Mouse (Mus musculus) heart, adult 8-10 months (tissue): ENCODE measurements around the gene Olfr111. TPM values are rescaled to one million over a fixed set of nuclear protein-coding genes. Genes with fewer than 3 reads are reported as not detected.
"Not testable (repeated sequence)": the region's sequence is repeated elsewhere in the genome, so short reads cannot be mapped to it uniquely, and the experiment has no call there.

Source experiments
- DNase-seq: peaks from one replicate; pipeline ENCODE4 v3.0.0; 2022; ENCODE audit warnings: low spot score
- total RNA-seq, 4 experiments: library from RNA; stranded (reverse); gene quantifications; 2 replicates each; pipeline ENCODE4 v1.2.4; 2022

Gene Olfr111
- not detected for total RNA-seq

GRCm38 (mm10) chr17:37507730-37508129, at the start of gene Olfr111:
Olfr111 (plus strand) TSS chr17:37508030.
- DNase-seq = no peak

GRCm38 (mm10) chr17:37458616-37459015, 49.2 kb upstream of the Olfr111 start, which contains the start of gene Olfr109:
Olfr109 (plus strand) TSS chr17:37458916.
- DNase-seq = no peak

GRCm38 (mm10) chr17:37483452-37483851, 24.4 kb upstream of the Olfr111 start, which contains the start of gene H2-M2:
H2-M2 (minus strand) TSS chr17:37483552.
- no peak for DNase-seq

GRCm38 (mm10) chr17:37491930-37492518, 15.8 kb upstream of the Olfr111 start, which contains the start of gene Olfr110:
Olfr110 (plus strand) TSS chr17:37492468.
- DNase-seq = peak; percentile 14

GRCm38 (mm10) chr17:37524612-37525011, 16.8 kb downstream of the Olfr111 start:
- not testable (repeated sequence) for DNase-seq

- DNase-seq = not testable (repeated sequence)
These were observed 17.6 kb downstream of the Olfr111 start for GRCm38 (mm10) chr17:37525427-37525826.

- DNase-seq = no peak
These were observed 27.3 kb downstream of the Olfr111 start for GRCm38 (mm10) chr17:37535173-37535572.

- DNase-seq = not testable (repeated sequence)
These were observed 30.6 kb downstream of the Olfr111 start for GRCm38 (mm10) chr17:37538416-37538815.

- DNase-seq = no peak
These were observed 33.8 kb downstream of the Olfr111 start for GRCm38 (mm10) chr17:37541454-37542119.

GRCm38 (mm10) chr17:37543800-37544435, 36.1 kb downstream of the Olfr111 start:
- no peak for DNase-seq

GRCm38 (mm10) chr17:37558913-37559615, 51.2 kb downstream of the Olfr111 start:
- DNase-seq = no peak

- no peak for DNase-seq
These were observed 61.5 kb downstream of the Olfr111 start, which contains the start of gene Olfr112 for GRCm38 (mm10) chr17:37569351-37569750. Olfr112 (minus strand) TSS chr17:37569451.

- no peak for DNase-seq
These were observed 69.7 kb downstream of the Olfr111 start, which contains the start of gene Olfr113 for GRCm38 (mm10) chr17:37577563-37577962. Olfr113 (minus strand) TSS chr17:37577663.

Other genes starting within 250 kb of the Olfr111 start
- gene Olfr98, start 244.3 kb upstream of the Olfr111 start, total RNA-seq = not detected
- 1 to 10 TPM; 3.2 to 4.4 (median 3.6) TPM for gene H2-M3, start 237.8 kb upstream of the Olfr111 start, total RNA-seq
- gene Olfr99, start 224.6 kb upstream of the Olfr111 start, total RNA-seq = not detected
- not detected for gene Olfr101, start 203.7 kb upstream of the Olfr111 start, total RNA-seq
- gene Olfr102, start 191.0 kb upstream of the Olfr111 start, total RNA-seq = not detected
- not detected for gene Olfr103, start 168.3 kb upstream of the Olfr111 start, total RNA-seq
- not detected for gene Olfr104-ps, start 148.4 kb upstream of the Olfr111 start, total RNA-seq
- not detected for gene Olfr105-ps, start 129.0 kb upstream of the Olfr111 start, total RNA-seq
- not detected for gene Olfr106-ps, start 117.6 kb upstream of the Olfr111 start, total RNA-seq
- gene Olfr107, start 108.8 kb upstream of the Olfr111 start, total RNA-seq = not detected
- gene Olfr108, start 62.5 kb upstream of the Olfr111 start, total RNA-seq = not detected
- not detected for gene Olfr109, start 49.1 kb upstream of the Olfr111 start, total RNA-seq
- gene H2-M2, start 24.5 kb upstream of the Olfr111 start, total RNA-seq = under 1 TPM in 1 of 4 experiments, not detected in 3; 0.20 TPM
- gene Olfr110, start 15.6 kb upstream of the Olfr111 start, total RNA-seq = not detected
- gene Olfr112, start 61.4 kb downstream of the Olfr111 start, total RNA-seq = not detected
- gene Olfr113, start 69.6 kb downstream of the Olfr111 start, total RNA-seq = not detected
- gene Olfr114, start 84.7 kb downstream of the Olfr111 start, total RNA-seq = not detected
- gene Olfr115, start 119.1 kb downstream of the Olfr111 start, total RNA-seq = not detected
- gene Olfr116, start 119.2 kb downstream of the Olfr111 start, total RNA-seq = not detected
- gene Olfr117, start 155.8 kb downstream of the Olfr111 start, total RNA-seq = not detected
- gene Olfr118, start 159.0 kb downstream of the Olfr111 start, total RNA-seq = not detected
- gene Olfr119, start 188.5 kb downstream of the Olfr111 start, total RNA-seq = not detected
- gene Olfr120, start 213.8 kb downstream of the Olfr111 start, total RNA-seq = not detected
- gene Olfr121, start 240.8 kb downstream of the Olfr111 start, total RNA-seq = not detected